Mouse (Mus musculus) subcutaneous adipose tissue, adult 2 months (tissue): ENCODE measurements around the gene Grip2. TPM values are rescaled to one million over a fixed set of nuclear protein-coding genes. Genes with fewer than 3 reads are reported as not detected.

Experiments used
- polyA plus RNA-seq: library from polyadenylated mRNA; depleted of rRNA; stranded (reverse); fragments of >200 nt; gene quantifications from 2 replicates; pipeline ENCODE4 v1.2.3, GENCODE M21; 2012; ENCODE audit warnings: low replicate concordance; rRNA removed

Grip2 gene
- polyA plus RNA-seq = 3.0 and 4.0 TPM in 2 replicates

GRCm38 (mm10) chr6:91827016-91827570 is at the start of gene Grip2:
Gene Grip2, minus strand, starts transcription at chr6:91827250.

Other genes with a start within 250 kb of the Grip2 start
- gene Slc6a6, start 143.2 kb downstream of the Grip2 start, polyA plus RNA-seq = 62.0 and 135 TPM in 2 replicates
- gene Ccdc174, start 50.8 kb upstream of the Grip2 start, polyA plus RNA-seq = 5.2 and 6.0 TPM in 2 replicates
- gene 4930590J08Rik, start 75.6 kb upstream of the Grip2 start, polyA plus RNA-seq = 0.46 and 0.59 TPM in 2 replicates
- 13.9 and 29.2 TPM in 2 replicates for gene Fgd5, start 151.6 kb upstream of the Grip2 start, polyA plus RNA-seq